Mouse (Mus musculus) A20 (cell line): Measurements from ENCODE around the gene Ccdc57.
"Not testable (repeated sequence)": the region's sequence is repeated elsewhere in the genome, so short reads cannot be mapped to it uniquely, and the experiment has no call there.

ENCODE experiments used
- DNase-seq: peaks from one replicate; pipeline ENCODE4 v3.0.0-alpha.2; 2011; ENCODE audit warnings: low read depth, low spot score

Gene Ccdc57

DNA sequence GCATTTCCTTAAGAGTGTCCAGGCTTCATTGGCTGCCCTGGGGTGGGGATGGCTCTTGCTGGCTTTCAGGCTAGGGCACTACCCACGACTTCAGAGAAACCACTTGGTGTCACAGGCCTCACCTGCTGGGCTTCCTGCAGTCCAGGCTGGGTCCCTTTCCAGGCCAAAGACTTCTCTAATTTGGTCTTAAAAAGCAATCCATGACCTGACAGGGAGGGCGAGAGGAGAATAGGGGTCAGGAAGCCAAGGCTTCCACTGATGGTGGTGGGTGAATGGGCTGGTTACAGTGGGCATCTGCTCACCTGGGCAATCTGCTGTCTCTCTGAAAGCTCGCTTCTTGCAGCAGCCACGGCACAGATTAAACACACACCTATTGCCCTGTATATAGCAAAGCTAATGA is 143.3 kb downstream of the Ccdc57 start:
- DNase-seq, result no peak

DNA sequence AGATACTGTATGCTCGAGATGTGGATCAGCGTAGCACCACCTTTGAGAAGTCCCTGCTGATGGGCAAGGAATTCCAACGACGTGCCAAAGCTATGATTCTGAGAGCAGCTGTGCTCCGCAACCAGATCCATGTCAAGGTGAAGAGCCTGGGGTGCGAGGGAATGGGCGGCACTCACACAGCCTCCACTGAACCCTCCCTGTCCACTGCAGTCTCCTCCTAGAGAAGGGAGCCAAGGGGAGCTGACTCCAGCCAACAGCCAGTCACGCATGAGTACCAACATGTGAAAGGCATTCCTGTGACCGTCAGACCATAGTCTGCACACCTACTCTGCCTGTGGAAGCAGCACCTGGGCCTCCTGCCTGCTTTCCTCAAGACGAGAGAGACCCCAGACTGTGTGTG is 144.2 kb downstream of the Ccdc57 start:
- not testable (repeated sequence) for DNase-seq

- no peak for DNase-seq
Observed at GRCm38 (mm10) chr11:120785145-120785544, 147.5 kb downstream of the Ccdc57 start.

DNA sequence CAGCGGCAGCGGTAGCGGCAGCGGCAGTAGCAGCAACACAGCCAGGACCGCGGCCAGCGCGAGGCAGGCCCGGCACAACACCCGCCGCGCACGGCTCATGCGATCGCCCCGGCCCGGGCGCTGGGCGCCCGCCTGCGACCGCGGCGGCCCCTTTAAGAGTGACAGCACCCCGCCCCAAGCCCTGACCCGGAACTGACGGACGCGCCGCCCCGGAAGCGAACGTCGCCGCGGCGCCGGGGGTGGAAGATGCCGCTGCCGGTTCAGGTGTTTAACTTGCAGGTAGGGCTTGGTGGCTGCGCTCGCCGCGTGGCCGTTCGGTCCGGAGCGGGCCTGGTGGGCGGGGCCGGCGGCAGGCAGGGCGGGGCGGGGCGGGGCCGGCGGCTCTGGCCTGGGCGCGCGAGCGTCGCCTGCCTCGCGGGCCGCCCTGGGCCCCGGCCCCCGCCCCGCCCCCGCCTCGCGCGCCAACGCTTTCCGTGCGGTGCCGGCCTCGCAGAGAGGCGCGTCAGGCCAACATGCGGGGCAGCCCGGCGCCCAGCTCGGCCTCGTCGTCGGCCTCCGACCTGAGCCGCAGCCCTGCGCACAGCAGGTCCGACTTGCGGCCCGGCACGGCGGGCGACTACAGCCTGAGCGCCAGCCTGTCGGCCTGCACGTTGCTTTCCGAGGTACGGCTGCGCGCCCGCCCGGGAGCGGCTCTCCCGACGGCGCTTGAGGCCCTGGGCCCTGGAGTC is 148.4 kb downstream of the Ccdc57 start, which contains the start of the genes Rfng and Gps1:
Rfng (minus strand) TSS at position 144 of the 728 bp plus-strand sequence.
Gps1 (plus strand) TSS at position 209 of the 728 bp plus-strand sequence.
- peak; percentile 87 for DNase-seq

GRCm38 (mm10) chr11:120783426-120784063 is 149.1 kb downstream of the Ccdc57 start:
- peak; percentile 32 for DNase-seq

GRCm38 (mm10) chr11:120781361-120781760 is 151.3 kb downstream of the Ccdc57 start:
- DNase-seq, result not testable (repeated sequence)

DNA sequence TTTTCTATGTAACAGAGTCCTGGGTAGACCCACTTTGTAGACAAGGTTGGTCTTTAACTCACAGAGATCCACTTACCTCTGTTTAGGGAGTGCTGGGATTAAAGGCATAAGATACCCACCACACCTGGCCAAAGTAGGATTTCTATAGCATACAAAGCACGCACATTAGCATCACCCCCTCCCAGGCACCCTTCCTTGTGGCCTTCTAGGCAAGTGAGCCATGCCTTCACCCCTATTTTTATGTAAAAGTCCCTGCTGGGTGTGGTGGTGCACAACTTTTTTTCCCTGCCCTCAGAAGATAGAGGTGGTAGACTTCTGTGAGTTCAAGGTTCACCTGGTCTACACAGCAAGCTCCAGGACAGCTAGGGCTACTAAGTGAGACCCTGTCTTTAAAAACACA is 152.8 kb downstream of the Ccdc57 start:
- no peak for DNase-seq

- DNase-seq, result no peak
Observed at GRCm38 (mm10) chr11:120777123-120777522, 155.5 kb downstream of the Ccdc57 start.
